Mouse (Mus musculus) intestine, postnatal 0 days (tissue): ENCODE data around the gene Nkiras1. TPM values are rescaled to one million over a fixed set of nuclear protein-coding genes. Genes with fewer than 3 reads are reported as not detected.

ENCODE experiments used
- ATAC-seq: fragments of 200-750 bp; cut with Nextera tagmentation; 2 replicates; pipeline ENCODE4 v1.8.0; 2017; ENCODE audit warnings: mild to moderate bottlenecking, moderate TSS enrichment, moderate library complexity
- H3K27ac ChIP-seq: fragments of 300-500 bp; sonication (generic); 2 replicates; pipeline ENCODE4 v1.5.1; 2014; ENCODE audit warnings: mild to moderate bottlenecking, low read depth, low read length, moderate library complexity
- H3K27me3 ChIP-seq: fragments of 300-500 bp; sonication (generic); replicated peaks from 2 replicates; pipeline ENCODE4 v1.6.1; 2014; ENCODE audit warnings: low read length, mixed read lengths; ENCODE audit not compliant: control insufficient read depth, insufficient read depth
- H3K36me3 ChIP-seq: fragments of 300-500 bp; sonication (generic); 2 replicates; pipeline ENCODE4 v1.6.1; 2014; ENCODE audit warnings: mild to moderate bottlenecking, moderate library complexity; ENCODE audit not compliant: control insufficient read depth, insufficient read depth
- H3K4me1 ChIP-seq: fragments of 300-500 bp; sonication (generic); replicated peaks from 2 replicates; pipeline ENCODE4 v1.6.1; 2014; ENCODE audit warnings: antibody characterized with exemption, low read length, mixed read lengths; ENCODE audit not compliant: control insufficient read depth, insufficient read depth
- H3K4me2 ChIP-seq: fragments of 300-500 bp; sonication (generic); replicated peaks from 2 replicates; pipeline ENCODE4 v1.6.1; 2014; ENCODE audit warnings: low read depth, mild to moderate bottlenecking, moderate library complexity
- H3K4me3 ChIP-seq: fragments of 300-500 bp; sonication (generic); 2 replicates; pipeline ENCODE4 v1.5.1; 2014; ENCODE audit warnings: low read depth, low read length
- H3K9ac ChIP-seq: fragments of 300-500 bp; sonication (generic); 2 replicates; pipeline ENCODE4 v1.6.1; 2014; ENCODE audit warnings: mild to moderate bottlenecking, low read depth, low read length
- H3K9me3 ChIP-seq: fragments of 300-500 bp; sonication (generic); 2 replicates; pipeline ENCODE4 v1.6.1; 2016; ENCODE audit warnings: mixed run types; ENCODE audit not compliant: control insufficient read depth
- CTCF ChIP-seq: sonication (generic); IDR thresholded peaks from 2 replicates; pipeline ENCODE4 v1.5.1; 2016; ENCODE audit warnings: low read depth, mild to moderate bottlenecking, control low read depth, antibody characterized with exemption, moderate library complexity
- WGBS: fragments of 180-500 bp; shearing (Covaris S2); extraction: QIAGEN DNeasy Blood & Tissue Kit; methylation state at CpG from one replicate; pipeline ENCODE4 v1.1.7; 2014; 5-methylcytosine and 5-hydroxymethylcytosine counted together
- polyA plus RNA-seq: library from polyadenylated mRNA; unstranded; fragments of >200 nt; fragmentation: Nextera tagmentation; extraction: Ambion mirVana; gene quantifications from 2 replicates; pipeline ENCODE4 v1.2.1, GENCODE M21; 2015

The Nkiras1 gene
- polyA plus RNA-seq, 1 experiment from 2014 or later, result 24.9 TPM

GRCm38 (mm10) chr14:18292111-18292510 is 21.2 kb downstream of the Nkiras1 start:
- no peak for ATAC-seq
- Histone ChIP-seq H3K27me3 (no peaks in the 10 kb centered on the region), H3K4me3 (no peak overlapping the region), H3K4me2 (no peak overlapping the region), H3K9ac (no peak overlapping the region), H3K4me1 (no peaks in the 10 kb centered on the region), H3K36me3 (no peaks in the 10 kb centered on the region), H3K27ac (no peak overlapping the region), H3K9me3 (no peaks in the 10 kb centered on the region)
- WGBS, result 86% methylated on average over 3 of the region's 3 CpGs
- TF ChIP-seq CTCF, result no peak

- H3K27me3 ChIP-seq, result no peaks in the 10 kb centered on the region
- H3K4me2 ChIP-seq, result no peak overlapping the region
- TF ChIP-seq CTCF, result no peak
- 81% methylated on average over 3 of the region's 3 CpGs for WGBS
- H3K27ac ChIP-seq, result no peak overlapping the region
- no peak overlapping the region for H3K9ac ChIP-seq
- H3K4me1 ChIP-seq, result no peaks in the 10 kb centered on the region
- no peak for ATAC-seq
- no peak overlapping the region for H3K4me3 ChIP-seq
- no peaks in the 10 kb centered on the region for H3K9me3 ChIP-seq
- no peaks in the 10 kb centered on the region for H3K36me3 ChIP-seq
Measured at GRCm38 (mm10) chr14:18292578-18292977, 21.6 kb downstream of the Nkiras1 start.

- Histone ChIP-seq H3K27ac (no peak overlapping the region), H3K4me3 (no peak overlapping the region), H3K27me3 (no peaks in the 10 kb centered on the region), H3K9ac (no peak overlapping the region), H3K36me3 (no peaks in the 10 kb centered on the region), H3K4me2 (no peak overlapping the region), H3K4me1 (no peaks in the 10 kb centered on the region), H3K9me3 (no peaks in the 10 kb centered on the region)
- TF ChIP-seq CTCF, result no peak
- WGBS, result 81% methylated on average over 2 of the region's 2 CpGs
- no peak for ATAC-seq
Measured at GRCm38 (mm10) chr14:18297441-18297840, 26.5 kb downstream of the Nkiras1 start.

GRCm38 (mm10) chr14:18298874-18299273 is 27.9 kb downstream of the Nkiras1 start:
- H3K4me1 ChIP-seq, result no peaks in the 10 kb centered on the region
- H3K27me3 ChIP-seq, result no peaks in the 10 kb centered on the region
- no peak overlapping the region for H3K4me2 ChIP-seq
- H3K9me3 ChIP-seq, result no peaks in the 10 kb centered on the region
- no peaks in the 10 kb centered on the region for H3K36me3 ChIP-seq
- no peak for TF ChIP-seq CTCF
- no peak overlapping the region for H3K27ac ChIP-seq
- no peak for ATAC-seq
- 89% methylated on average over 2 of the region's 2 CpGs for WGBS
- H3K4me3 ChIP-seq, result no peak overlapping the region
- no peak overlapping the region for H3K9ac ChIP-seq

GRCm38 (mm10) chr14:18300676-18301075 is 29.7 kb downstream of the Nkiras1 start:
- Histone ChIP-seq H3K4me2 (no peak overlapping the region), H3K27me3 (no peaks in the 10 kb centered on the region), H3K9me3 (no peaks in the 10 kb centered on the region), H3K4me3 (no peak overlapping the region), H3K4me1 (no peaks in the 10 kb centered on the region), H3K27ac (no peak overlapping the region), H3K36me3 (no peaks in the 10 kb centered on the region), H3K9ac (no peak overlapping the region)
- peak; percentile 47 for TF ChIP-seq CTCF
- no peak for ATAC-seq
- 87% methylated on average over 2 of the region's 2 CpGs for WGBS

- ATAC-seq, result no peak
- WGBS, result 55% methylated on average over 3 of the region's 3 CpGs
- Histone ChIP-seq H3K9ac (no peak overlapping the region), H3K4me3 (no peak overlapping the region), H3K4me1 (no peaks in the 10 kb centered on the region), H3K36me3 (no peaks in the 10 kb centered on the region; the same call in 1 of the 2 replicates), H3K27ac (no peak overlapping the region), H3K9me3 (no peaks in the 10 kb centered on the region), H3K27me3 (no peaks in the 10 kb centered on the region), H3K4me2 (no peak overlapping the region)
- no peak for TF ChIP-seq CTCF
Measured at GRCm38 (mm10) chr14:18301591-18301990, 30.7 kb downstream of the Nkiras1 start.

- Histone ChIP-seq H3K4me3 (no peak overlapping the region), H3K9ac (no peak overlapping the region), H3K4me1 (no peaks in the 10 kb centered on the region), H3K36me3 (no peaks in the 10 kb centered on the region; the same call in 1 of the 2 replicates), H3K4me2 (no peak overlapping the region), H3K9me3 (no peaks in the 10 kb centered on the region), H3K27me3 (no peaks in the 10 kb centered on the region), H3K27ac (no peak overlapping the region)
- no peak for ATAC-seq
- TF ChIP-seq CTCF, result no peak
- WGBS, result 53% methylated on average over 3 of the region's 3 CpGs
Measured at GRCm38 (mm10) chr14:18302750-18303149, 31.8 kb downstream of the Nkiras1 start.
